Mouse (Mus musculus) ES-Bruce4 (cell line): ENCODE measurements around the gene Elmo3. TPM values are rescaled to one million over a fixed set of nuclear protein-coding genes. Genes with fewer than 3 reads are reported as not detected.
A peak's percentile ranks its signal among the peaks of the same experiment; 100 is the strongest.

Experiments
- H3K27ac ChIP-seq: 2 replicates; pipeline ENCODE4 v1.5.1; 2012; ENCODE audit warnings: low read length, inconsistent platforms; ENCODE audit not compliant: insufficient read depth
- H3K27me3 ChIP-seq: 2 replicates; pipeline ENCODE4 v1.6.1; 2012; ENCODE audit warnings: mild to moderate bottlenecking, low read length, inconsistent platforms; ENCODE audit not compliant: control insufficient read depth, poor library complexity, insufficient read depth, severe bottlenecking
- H3K36me3 ChIP-seq: 2 replicates; pipeline ENCODE4 v1.6.1; 2012; ENCODE audit warnings: inconsistent platforms, mild to moderate bottlenecking, low read length, moderate library complexity; ENCODE audit not compliant: control insufficient read depth, poor library complexity, insufficient read depth, severe bottlenecking
- H3K4me1 ChIP-seq: one replicate; pipeline ENCODE4 v1.8.1; 2011; ENCODE audit warnings: low read length; ENCODE audit not compliant: control insufficient read depth, insufficient read depth
- H3K4me3 ChIP-seq: 2 replicates; pipeline ENCODE4 v1.5.1; 2011; ENCODE audit warnings: low read depth, mild to moderate bottlenecking, low read length
- H3K9ac ChIP-seq: 2 replicates; pipeline ENCODE4 v1.6.1; 2012; ENCODE audit warnings: low read depth, mild to moderate bottlenecking, inconsistent platforms; ENCODE audit not compliant: poor library complexity, severe bottlenecking
- H3K9me3 ChIP-seq: replicated peaks from 2 replicates; pipeline ENCODE4 v1.6.1; 2012; ENCODE audit warnings: mild to moderate bottlenecking, low read length, inconsistent platforms; ENCODE audit not compliant: control insufficient read depth, poor library complexity, insufficient read depth, severe bottlenecking
- CTCF ChIP-seq: IDR thresholded peaks from one replicate; pipeline ENCODE4 v1.8.1; 2011; ENCODE audit warnings: low read depth, low read length
- EP300 ChIP-seq: IDR thresholded peaks from 2 replicates; pipeline ENCODE4 v1.6.1; 2011; ENCODE audit warnings: low read depth, low read length; ENCODE audit not compliant: insufficient read depth
- POLR2A ChIP-seq: IDR thresholded peaks from one replicate; pipeline ENCODE4 v1.8.1; 2011; ENCODE audit warnings: low read length; ENCODE audit not compliant: insufficient read depth
- polyA plus RNA-seq: library from polyadenylated mRNA; stranded (reverse); fragments of >200 nt; gene quantifications from 2 replicates; pipeline ENCODE4 v1.2.4, GENCODE M21; 2011; ENCODE audit warnings: low read depth; ENCODE audit not compliant: missing spikeins, insufficient read depth, insufficient read length

Gene Elmo3
- polyA plus RNA-seq, 1 experiment = 15.6 TPM

DNA sequence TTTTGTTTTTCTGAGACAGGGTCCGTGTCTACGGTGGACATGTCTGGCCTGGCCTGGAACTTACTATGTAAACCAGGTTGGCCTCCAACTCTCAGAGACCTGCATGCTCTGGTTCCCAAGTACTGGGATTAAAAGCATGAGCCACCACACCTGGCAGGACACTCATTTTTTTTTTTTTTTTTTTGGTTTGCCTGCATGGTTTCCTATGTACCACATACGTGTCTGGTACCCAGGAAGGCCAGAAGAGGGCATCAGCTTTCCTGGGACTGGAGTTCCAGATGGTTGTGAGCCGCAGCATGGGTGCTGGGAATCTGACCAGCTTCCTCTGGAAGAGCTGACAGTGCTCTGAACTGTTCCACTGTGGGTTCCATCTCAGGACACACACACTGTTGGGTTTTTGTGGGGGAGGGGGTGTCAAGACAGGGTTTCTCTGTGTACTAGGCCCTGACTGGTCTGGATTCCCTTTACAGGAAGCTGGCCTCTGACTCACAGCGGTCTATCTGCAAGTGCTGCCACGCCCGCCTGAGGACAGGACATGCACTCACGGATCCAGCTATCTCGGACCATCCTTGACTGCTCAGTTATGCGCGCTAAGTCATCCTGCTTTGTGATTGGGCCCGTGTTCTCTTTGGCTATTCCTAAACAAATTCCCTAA is 43.9 kb upstream of the Elmo3 start:
- H3K27ac ChIP-seq = no peak overlapping the region
- H3K4me1 ChIP-seq = no peaks in the 10 kb centered on the region
- H3K4me3 ChIP-seq = no peak overlapping the region
- no peaks in the 10 kb centered on the region for H3K9me3 ChIP-seq
- no peak overlapping the region for H3K9ac ChIP-seq
- H3K36me3 ChIP-seq = no peaks in the 10 kb centered on the region
- no peaks in the 10 kb centered on the region for H3K27me3 ChIP-seq
- no peak for TF ChIP-seq EP300
- TF ChIP-seq POLR2A = no peak
- TF ChIP-seq CTCF = peak; percentile 4

DNA sequence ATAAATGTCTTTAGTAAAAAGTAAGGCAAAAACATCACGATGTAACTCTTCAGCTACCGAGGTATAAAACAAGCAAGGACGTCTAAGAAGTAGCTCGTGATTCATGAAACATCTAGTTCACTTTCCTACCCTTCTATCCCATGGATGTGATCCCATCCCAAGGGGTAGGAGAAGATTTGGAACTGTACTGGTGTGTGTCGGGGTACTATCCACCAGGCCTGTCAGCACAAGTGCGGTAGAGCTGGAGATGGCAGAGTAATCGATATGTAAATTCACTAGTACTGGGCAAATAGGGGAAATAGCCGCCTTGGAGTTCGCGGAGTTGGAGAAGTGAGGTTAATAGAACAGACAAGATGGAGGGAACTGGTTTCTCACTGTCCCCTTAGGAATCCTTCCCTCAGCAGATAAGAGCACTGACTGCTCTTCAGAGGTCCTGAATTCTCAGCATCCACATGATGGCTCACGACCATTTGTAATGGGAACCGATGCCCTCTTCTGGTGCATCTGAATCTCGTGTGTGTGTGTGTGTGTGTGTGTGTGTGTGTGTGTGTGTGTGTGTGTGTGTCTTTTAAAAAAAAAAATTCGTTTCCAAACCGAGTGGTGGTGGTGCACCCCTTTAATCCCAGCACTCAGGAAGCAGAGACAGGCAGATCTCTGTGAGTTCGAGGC is 42.0 kb upstream of the Elmo3 start:
- H3K27ac ChIP-seq = no peak overlapping the region
- H3K4me3 ChIP-seq = no peak overlapping the region
- H3K27me3 ChIP-seq = 0 out of 2 replicates have a peak, but pooled peaks cover 2% of the 10 kb centered on the region
- H3K36me3 ChIP-seq = no peaks in the 10 kb centered on the region
- peak overlapping the region; percentile 64; the same call in 1 of the 2 replicates for H3K9ac ChIP-seq
- no peak for TF ChIP-seq POLR2A
- TF ChIP-seq CTCF = no peak
- TF ChIP-seq EP300 = no peak
- H3K4me1 ChIP-seq = no peaks in the 10 kb centered on the region
- H3K9me3 ChIP-seq = no peaks in the 10 kb centered on the region

DNA sequence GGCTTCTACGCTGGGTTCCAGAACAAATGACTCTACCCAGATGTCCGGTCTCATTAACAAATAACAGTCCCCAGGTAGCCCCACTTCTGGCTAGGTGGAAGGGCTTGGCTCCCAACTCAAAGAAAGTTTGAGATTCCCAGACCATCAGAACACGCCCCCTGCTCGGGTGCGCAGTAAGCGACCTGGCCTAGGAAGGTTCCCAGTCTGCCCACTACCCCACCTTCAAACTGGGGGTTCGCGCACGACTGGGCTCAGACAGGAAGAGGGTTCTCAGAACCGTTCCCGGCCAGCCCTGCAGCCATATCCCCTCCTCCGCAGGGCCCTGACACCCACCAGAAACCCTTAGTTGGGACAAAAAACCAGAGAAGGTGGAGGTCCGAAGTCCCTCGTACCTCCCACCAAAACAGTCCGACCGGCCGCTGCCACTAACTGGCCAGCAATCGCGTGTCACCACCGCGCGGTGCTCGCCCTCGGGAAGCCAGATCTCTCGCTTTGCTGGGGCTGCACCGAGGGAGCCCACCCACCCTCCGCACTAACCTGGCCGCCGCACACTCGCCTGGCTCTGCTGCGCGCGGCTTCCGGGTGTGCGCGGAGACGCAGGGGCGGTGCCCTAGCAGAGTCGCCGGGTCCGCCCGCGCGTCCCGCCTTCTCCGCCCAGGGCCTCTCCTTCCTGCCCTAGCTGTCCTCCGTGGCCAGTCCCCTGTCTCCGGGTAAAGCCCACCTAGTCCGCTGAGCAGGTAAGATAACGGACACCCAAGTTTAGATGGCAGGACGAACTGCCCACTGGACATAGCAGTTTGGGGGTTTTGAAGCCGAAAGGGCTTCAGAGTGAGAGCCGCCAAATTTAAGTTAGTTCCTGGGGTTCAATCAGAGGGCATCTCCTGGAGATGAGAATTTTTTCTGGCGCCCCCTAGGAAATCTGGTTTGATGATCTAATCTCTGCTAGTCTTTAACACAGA is 41.1 kb upstream of the Elmo3 start, which contains the start of the genes Tradd and Fbxl8:
Tradd (minus strand) TSS at position 586 of the 959 bp plus-strand sequence.
Fbxl8 (plus strand) TSS at position 625 of the 959 bp plus-strand sequence.
- TF ChIP-seq EP300 (no peak), CTCF (no peak), POLR2A (no peak)
- Histone ChIP-seq H3K9me3 (no peaks in the 10 kb centered on the region), H3K9ac (peak within 1 kb of the TSS; percentile 64), H3K4me1 (no peaks in the 10 kb centered on the region), H3K27ac (no peak within 1 kb of the TSS), H3K4me3 (peak within 1 kb of the TSS; percentile 80), H3K27me3 (0 out of 2 replicates have a peak, but pooled peaks cover 2% of the 10 kb centered on the region), H3K36me3 (no peaks in the 10 kb centered on the region)

DNA sequence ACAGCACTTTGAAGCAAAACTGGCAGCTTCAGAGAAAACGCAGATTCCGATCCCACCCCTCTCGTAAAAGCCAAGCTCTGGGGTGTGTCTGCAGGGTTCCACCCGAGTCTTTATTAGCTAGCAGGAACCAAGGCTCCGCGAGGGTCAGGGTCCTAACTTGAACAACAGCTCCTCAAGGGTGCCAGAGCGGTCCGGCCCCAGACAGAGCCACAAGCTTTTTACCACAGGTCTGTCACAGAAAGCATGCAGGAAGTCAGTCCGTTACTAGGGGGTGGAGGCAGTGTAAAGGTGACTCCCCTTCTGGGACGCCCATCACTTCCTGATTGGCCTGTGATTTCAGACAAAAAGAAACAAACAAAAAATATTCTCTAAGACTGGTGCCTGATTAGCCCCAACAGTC is 40.3 kb upstream of the Elmo3 start:
- peak overlapping the region; percentile 11; the same call in 1 of the 2 replicates for H3K4me3 ChIP-seq
- no peak overlapping the region for H3K27ac ChIP-seq
- H3K9me3 ChIP-seq = no peaks in the 10 kb centered on the region
- no peak for TF ChIP-seq POLR2A
- no peak for TF ChIP-seq CTCF
- TF ChIP-seq EP300 = no peak
- H3K27me3 ChIP-seq = peaks cover 7% of the 10 kb centered on the region; the same call in 1 of the 2 replicates
- no peaks in the 10 kb centered on the region for H3K36me3 ChIP-seq
- H3K4me1 ChIP-seq = no peaks in the 10 kb centered on the region
- H3K9ac ChIP-seq = peak overlapping the region; percentile 64

DNA sequence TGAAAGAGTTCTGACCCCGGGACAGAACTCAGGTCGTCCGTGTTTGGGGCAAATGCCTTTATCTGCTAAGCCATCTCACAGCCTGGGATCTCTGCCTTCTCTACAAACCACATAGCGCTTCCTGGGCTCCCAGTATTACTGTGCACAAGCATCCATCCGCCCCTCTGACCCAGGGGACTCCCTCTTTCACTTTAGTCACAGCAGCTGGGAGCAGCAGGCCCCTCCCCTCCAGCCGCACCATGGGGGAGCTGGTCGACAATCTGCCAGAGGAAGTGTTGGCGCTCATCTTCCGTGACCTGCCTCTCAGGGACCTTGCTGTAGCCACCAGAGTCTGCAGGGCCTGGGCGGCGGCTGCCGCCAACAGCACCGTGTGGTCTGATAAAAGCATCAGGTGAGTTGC is 38.6 kb upstream of the Elmo3 start:
- TF ChIP-seq POLR2A (no peak), CTCF (no peak), EP300 (no peak)
- H3K4me3 ChIP-seq = no peak overlapping the region
- H3K4me1 ChIP-seq = peaks cover 2% of the 10 kb centered on the region
- no peaks in the 10 kb centered on the region for H3K9me3 ChIP-seq
- no peak overlapping the region for H3K27ac ChIP-seq
- peaks cover 16% of the 10 kb centered on the region for H3K27me3 ChIP-seq
- H3K9ac ChIP-seq = no peak overlapping the region
- H3K36me3 ChIP-seq = no peaks in the 10 kb centered on the region
